Mouse (Mus musculus): ENCODE data around the gene Lmbr1l. TPM values are rescaled to one million over a fixed set of nuclear protein-coding genes. Genes with fewer than 3 reads are reported as not detected.

The Lmbr1l gene
- polyA plus RNA-seq, 1 experiment, result 73.3 TPM

DNA sequence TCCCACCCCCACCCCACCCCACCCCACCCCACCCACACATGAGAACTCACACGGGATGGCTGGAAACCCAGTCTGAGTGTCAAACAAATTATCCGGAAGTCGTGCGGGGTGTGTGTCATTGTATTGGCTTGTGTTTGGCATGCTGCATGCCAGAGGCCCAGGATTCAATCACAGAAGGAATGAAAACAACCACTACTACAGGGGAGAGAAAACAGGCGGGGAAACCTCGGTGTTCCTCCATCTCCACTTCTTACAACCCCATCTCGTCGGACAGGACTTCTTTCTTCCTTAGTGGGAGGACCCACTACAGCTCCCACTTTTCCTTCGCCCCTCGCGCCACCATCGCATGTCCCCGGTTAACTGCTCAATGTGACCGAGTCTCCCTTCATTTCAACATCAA is 940 bp downstream of the Lmbr1l start:
- 1% methylated on average over 14 of the region's 14 CpGs for WGBS
- Histone ChIP-seq H3K4me1 (ENCODE audit: control insufficient read depth, insufficient read depth, low read length) (no peaks in the 10 kb centered on the region), H3K4me3 (replicated peaks; ENCODE audit: control insufficient read depth, low read depth, low read length) (peak overlapping the region; percentile 93), H3K27ac (ENCODE audit: control insufficient read depth, insufficient read depth, low read depth, low read length, poor library complexity) (0 out of 2 replicates have a peak overlapping the region, but pooled peaks have one; percentile 93)
- no peak for TF ChIP-seq POLR2A (IDR thresholded peaks at IDR 0.05; ENCODE audit: borderline replicate concordance, control insufficient read depth, low read depth, low read length)
- no peak for TF ChIP-seq CTCF (IDR thresholded peaks at IDR 0.05; ENCODE audit: control insufficient read depth, insufficient read depth, low read length)

DNA sequence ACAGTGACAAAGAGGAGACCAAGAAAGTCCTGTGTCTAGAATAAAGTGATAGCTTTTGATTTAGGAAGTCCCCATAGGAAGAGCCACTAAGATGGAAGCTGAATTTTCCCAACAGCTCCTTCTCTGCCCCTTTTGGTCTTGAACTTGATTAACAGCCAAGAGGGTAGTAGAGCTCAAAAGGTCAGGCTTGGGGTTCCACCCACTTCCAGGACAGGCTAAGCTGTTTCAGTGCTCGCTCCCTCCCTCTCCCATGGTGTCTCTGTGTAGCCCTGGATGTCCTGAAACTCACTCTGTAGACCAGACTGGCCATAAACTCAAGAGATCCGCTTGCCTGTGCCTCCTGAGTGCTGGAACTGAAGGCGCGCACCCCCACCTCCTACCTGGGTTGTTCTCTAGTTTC is 2.0 kb downstream of the Lmbr1l start:
- H3K4me3 ChIP-seq (replicated peaks; ENCODE audit: control insufficient read depth, low read depth, low read length), result no peak overlapping the region
- 94% methylated on average over 4 of the region's 4 CpGs for WGBS

GRCm38 (mm10) chr15:98914903-98915302 is 3.1 kb downstream of the Lmbr1l start:
- Histone ChIP-seq H3K4me3 (replicated peaks; ENCODE audit: control insufficient read depth, low read depth, low read length) (no peak overlapping the region), H3K27ac (ENCODE audit: control insufficient read depth, insufficient read depth, low read depth, low read length, poor library complexity) (no peak overlapping the region), H3K4me1 (ENCODE audit: control insufficient read depth, insufficient read depth, low read length) (no peaks in the 10 kb centered on the region)
- 73% methylated on average over 6 of the region's 6 CpGs for WGBS
- no peak for TF ChIP-seq CTCF (IDR thresholded peaks at IDR 0.05; ENCODE audit: control insufficient read depth, insufficient read depth, low read length)
- TF ChIP-seq POLR2A (IDR thresholded peaks at IDR 0.05; ENCODE audit: borderline replicate concordance, control insufficient read depth, low read depth, low read length), result no peak

More for the DNA sequence above, 2.0 kb downstream of the Lmbr1l start:
- Histone ChIP-seq H3K27ac (ENCODE audit: control insufficient read depth, insufficient read depth, low read depth, low read length, poor library complexity) (no peak overlapping the region), H3K4me1 (ENCODE audit: control insufficient read depth, insufficient read depth, low read length) (no peaks in the 10 kb centered on the region)
- TF ChIP-seq CTCF (IDR thresholded peaks at IDR 0.05; ENCODE audit: control insufficient read depth, insufficient read depth, low read length) (no peak), POLR2A (IDR thresholded peaks at IDR 0.05; ENCODE audit: borderline replicate concordance, control insufficient read depth, low read depth, low read length) (no peak)

DNA sequence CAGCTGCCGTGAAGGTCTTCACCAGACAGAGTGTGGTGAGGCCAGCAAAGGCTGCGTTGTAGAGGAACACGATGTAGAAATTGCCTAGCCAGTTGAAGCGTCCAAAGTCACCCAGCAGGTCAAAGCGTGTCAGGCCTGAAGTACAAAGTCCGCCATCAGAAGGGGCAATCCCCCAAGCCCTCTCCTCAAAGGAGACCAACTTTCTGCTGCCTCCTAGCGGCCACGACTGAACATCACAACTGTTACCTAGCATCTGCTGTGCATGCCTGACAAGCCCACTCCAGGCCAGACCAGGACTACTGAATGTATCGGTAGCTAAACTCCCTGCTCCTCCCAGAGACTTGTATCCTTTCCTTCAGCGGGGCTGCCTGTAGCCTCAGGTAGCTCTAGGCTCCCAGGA is 13.3 kb downstream of the Lmbr1l start:
- WGBS, result 62% methylated on average over 10 of the region's 10 CpGs
- TF ChIP-seq CTCF (IDR thresholded peaks at IDR 0.05; ENCODE audit: control insufficient read depth, insufficient read depth, low read length), result peak; percentile 55
- TF ChIP-seq POLR2A (IDR thresholded peaks at IDR 0.05; ENCODE audit: borderline replicate concordance, control insufficient read depth, low read depth, low read length), result no peak
- H3K27ac ChIP-seq (ENCODE audit: control insufficient read depth, insufficient read depth, low read depth, low read length, poor library complexity), result no peak overlapping the region
- no peaks in the 10 kb centered on the region for H3K4me1 ChIP-seq (ENCODE audit: control insufficient read depth, insufficient read depth, low read length)
- H3K4me3 ChIP-seq (replicated peaks; ENCODE audit: control insufficient read depth, low read depth, low read length), result no peak overlapping the region

- Histone ChIP-seq H3K27ac (ENCODE audit: control insufficient read depth, insufficient read depth, low read depth, low read length, poor library complexity) (no peak overlapping the region), H3K4me3 (replicated peaks; ENCODE audit: control insufficient read depth, low read depth, low read length) (no peak overlapping the region), H3K4me1 (ENCODE audit: control insufficient read depth, insufficient read depth, low read length) (no peaks in the 10 kb centered on the region)
- WGBS, result 93% methylated on average over 2 of the region's 2 CpGs
- TF ChIP-seq POLR2A (IDR thresholded peaks at IDR 0.05; ENCODE audit: borderline replicate concordance, control insufficient read depth, low read depth, low read length) (no peak), CTCF (IDR thresholded peaks at IDR 0.05; ENCODE audit: control insufficient read depth, insufficient read depth, low read length) (no peak)
These were observed 15.4 kb downstream of the Lmbr1l start for GRCm38 (mm10) chr15:98902600-98902999.

DNA sequence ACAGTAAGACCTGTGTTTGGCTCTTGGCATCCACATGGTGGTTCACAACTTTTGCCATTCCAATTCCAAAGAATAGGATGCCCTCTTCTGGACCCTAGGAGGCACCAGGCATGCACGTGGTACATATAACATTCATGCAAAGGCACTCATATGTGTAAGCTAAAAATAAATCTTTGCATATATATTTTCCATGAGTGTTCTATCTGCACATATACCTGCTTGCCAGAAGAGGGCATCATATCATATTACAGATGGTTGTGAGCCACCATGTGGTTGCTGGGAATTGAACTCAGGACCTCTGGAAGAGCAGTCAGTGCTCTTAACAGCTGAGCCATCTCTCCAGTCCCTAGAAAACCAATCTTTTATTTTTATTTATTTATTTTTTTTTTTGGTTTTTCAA is 16.5 kb downstream of the Lmbr1l start:
- H3K4me3 ChIP-seq (replicated peaks; ENCODE audit: control insufficient read depth, low read depth, low read length), result no peak overlapping the region
- 51% methylated on average over 1 of the region's 1 CpGs for WGBS
- no peaks in the 10 kb centered on the region for H3K4me1 ChIP-seq (ENCODE audit: control insufficient read depth, insufficient read depth, low read length)
- TF ChIP-seq CTCF (IDR thresholded peaks at IDR 0.05; ENCODE audit: control insufficient read depth, insufficient read depth, low read length), result no peak
- TF ChIP-seq POLR2A (IDR thresholded peaks at IDR 0.05; ENCODE audit: borderline replicate concordance, control insufficient read depth, low read depth, low read length), result no peak
- H3K27ac ChIP-seq (ENCODE audit: control insufficient read depth, insufficient read depth, low read depth, low read length, poor library complexity), result no peak overlapping the region

DNA sequence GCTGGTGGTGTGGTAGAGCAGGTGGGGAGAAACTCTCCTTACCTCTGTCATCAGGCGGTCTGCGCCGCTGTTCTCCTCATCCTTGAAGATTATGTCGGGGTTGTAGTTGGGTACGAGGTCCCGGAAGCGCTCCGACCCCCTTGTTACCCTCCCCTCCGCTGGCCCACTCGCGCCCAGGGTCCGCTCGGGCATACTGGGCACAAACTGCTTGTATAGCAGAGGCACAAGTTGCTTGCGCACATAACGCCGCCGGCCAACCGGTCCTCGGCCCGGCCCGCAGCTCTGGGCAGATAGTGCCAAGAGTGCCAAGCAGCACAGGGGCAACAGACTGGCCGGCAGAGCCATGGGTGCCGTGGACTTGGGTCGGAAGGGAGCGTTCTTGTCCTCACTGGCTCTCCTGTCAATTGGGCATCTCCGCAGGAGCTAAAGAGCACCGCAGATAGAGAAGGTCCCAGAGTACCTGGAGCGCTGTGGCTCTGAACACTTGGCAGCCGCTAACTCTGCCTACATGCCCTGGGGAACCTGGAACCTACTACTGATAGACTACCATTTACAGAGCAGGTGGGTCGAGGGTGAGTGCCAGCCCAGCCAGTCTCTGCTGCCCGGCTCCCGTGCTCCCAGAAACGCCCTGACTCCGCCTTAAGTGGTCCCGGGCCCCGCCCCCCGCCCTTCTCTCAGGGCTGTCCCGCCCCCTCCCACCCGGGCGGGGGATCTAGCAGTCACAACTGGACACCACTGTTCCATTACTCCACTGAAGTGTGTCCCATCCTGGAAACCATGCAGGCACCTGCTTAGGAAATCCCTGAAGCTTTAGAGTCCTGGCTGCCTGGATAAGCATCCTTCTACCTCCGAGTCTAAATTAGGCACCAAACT is 19.9 kb downstream of the Lmbr1l start, which contains the start of gene Dhh:
Gene Dhh (minus strand): TSS at position 613 of the 873 bp plus-strand sequence.
- H3K4me3 ChIP-seq (replicated peaks; ENCODE audit: control insufficient read depth, low read depth, low read length), result no peak within 1 kb of the TSS
- H3K4me1 ChIP-seq (ENCODE audit: control insufficient read depth, insufficient read depth, low read length), result peaks cover 2% of the 10 kb centered on the region; the same call in 1 of the 2 replicates
- TF ChIP-seq CTCF (IDR thresholded peaks at IDR 0.05; ENCODE audit: control insufficient read depth, insufficient read depth, low read length), result no peak
- TF ChIP-seq POLR2A (IDR thresholded peaks at IDR 0.05; ENCODE audit: borderline replicate concordance, control insufficient read depth, low read depth, low read length), result no peak
- no peak within 1 kb of the TSS for H3K27ac ChIP-seq (ENCODE audit: control insufficient read depth, insufficient read depth, low read depth, low read length, poor library complexity)
- 4% methylated on average over 41 of the region's 41 CpGs for WGBS

GRCm38 (mm10) chr15:98897495-98897894 is 20.5 kb downstream of the Lmbr1l start:
- Histone ChIP-seq H3K27ac (ENCODE audit: control insufficient read depth, insufficient read depth, low read depth, low read length, poor library complexity) (no peak overlapping the region), H3K4me1 (ENCODE audit: control insufficient read depth, insufficient read depth, low read length) (peaks cover 2% of the 10 kb centered on the region; the same call in 1 of the 2 replicates), H3K4me3 (replicated peaks; ENCODE audit: control insufficient read depth, low read depth, low read length) (no peak overlapping the region)
- WGBS, result 8% methylated on average over 10 of the region's 10 CpGs
- TF ChIP-seq CTCF (IDR thresholded peaks at IDR 0.05; ENCODE audit: control insufficient read depth, insufficient read depth, low read length), result no peak
- TF ChIP-seq POLR2A (IDR thresholded peaks at IDR 0.05; ENCODE audit: borderline replicate concordance, control insufficient read depth, low read depth, low read length), result no peak

Measured in bone marrow, adult 2 months (tissue).